Mouse (Mus musculus): ENCODE results near the gene Bmp4.

DNA sequence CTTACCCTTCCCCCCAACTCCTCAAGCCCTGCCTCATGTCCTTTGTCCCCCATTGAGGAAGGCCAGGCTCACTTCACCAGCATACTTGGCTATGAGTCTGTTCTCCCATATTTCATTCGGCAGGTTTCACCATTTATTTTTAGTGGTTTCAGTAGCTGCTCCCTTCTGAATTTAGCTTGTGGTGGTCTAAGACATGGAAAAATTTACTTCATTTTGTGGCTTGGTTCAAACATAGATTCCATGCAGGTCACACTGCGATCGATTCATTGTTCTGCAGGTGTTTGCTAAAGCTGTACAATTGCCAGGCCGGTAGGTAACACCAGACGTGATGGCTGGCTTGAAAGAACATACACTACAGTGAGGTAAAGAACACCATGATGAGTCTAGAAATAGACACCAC is 39.8 kb upstream of the Bmp4 start:
- TF ChIP-seq CTCF (IDR thresholded peaks at IDR 0.05) (no peak), EP300 (IDR thresholded peaks at IDR 0.05) (no peak)
